Mouse (Mus musculus): Measurements from ENCODE around the gene Osbpl9. TPM values are rescaled to one million over a fixed set of nuclear protein-coding genes. Genes with fewer than 3 reads are reported as not detected.

Gene Osbpl9
- polyA plus RNA-seq, 1 experiment from 2014 or later = 55.1 TPM

DNA sequence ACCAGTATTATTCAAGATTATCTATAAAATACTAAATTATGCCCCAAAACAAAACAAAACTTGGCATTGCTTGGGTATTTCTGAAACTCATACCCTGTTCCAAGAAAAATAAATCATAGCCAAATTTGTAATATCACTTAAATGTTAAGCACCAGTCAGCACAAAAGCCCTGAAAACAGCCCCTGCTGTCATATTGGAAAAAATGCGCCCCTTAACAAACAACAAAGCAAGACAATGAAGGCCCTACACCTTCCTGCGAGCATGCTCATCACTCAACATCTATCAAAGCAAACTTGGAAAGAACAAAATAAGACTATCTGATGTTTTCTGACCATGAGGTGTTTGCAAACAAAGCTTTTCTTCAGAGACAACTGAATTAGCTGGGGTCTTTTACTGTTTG is 91.1 kb downstream of the Osbpl9 start:
- WGBS = 76% methylated on average over 2 of the region's 2 CpGs
- no peak overlapping the region for H3K4me2 ChIP-seq
- 0 out of 2 replicates have a peak, but pooled peaks cover 6% of the 10 kb centered on the region for H3K4me1 ChIP-seq
- no peaks in the 10 kb centered on the region for H3K9me3 ChIP-seq
- no peak overlapping the region for H3K27ac ChIP-seq
- no peak for ATAC-seq (ENCODE audit: insufficient read depth, low FRiP score, low read depth)
- H3K4me3 ChIP-seq (replicated peaks) = no peak overlapping the region
- no peaks in the 10 kb centered on the region for H3K27me3 ChIP-seq (replicated peaks)
- no peaks in the 10 kb centered on the region for H3K36me3 ChIP-seq
- no peak overlapping the region for H3K9ac ChIP-seq

DNA sequence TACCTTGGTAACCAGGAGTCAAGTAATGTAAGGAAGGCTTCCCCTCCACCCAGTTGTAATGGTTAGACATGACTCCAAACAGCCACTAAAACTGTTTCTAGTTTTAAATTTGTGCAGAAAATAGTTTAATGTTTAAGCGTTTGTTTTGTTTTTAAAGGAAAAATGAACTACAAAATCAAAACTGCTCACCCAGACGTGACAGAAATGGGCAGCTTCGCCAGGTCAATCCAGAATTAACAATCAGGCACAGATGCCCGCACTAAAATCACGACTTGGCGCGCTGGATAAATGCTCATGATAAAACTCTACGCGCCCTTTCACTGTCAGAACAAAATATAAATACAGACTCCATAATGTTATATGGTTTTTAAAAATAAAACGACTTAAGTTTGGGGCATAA is 92.4 kb downstream of the Osbpl9 start:
- Histone ChIP-seq H3K27me3 (replicated peaks) (no peaks in the 10 kb centered on the region), H3K9me3 (no peaks in the 10 kb centered on the region), H3K4me2 (no peak overlapping the region), H3K27ac (no peak overlapping the region), H3K36me3 (no peaks in the 10 kb centered on the region), H3K4me1 (0 out of 2 replicates have a peak, but pooled peaks cover 3% of the 10 kb centered on the region), H3K4me3 (replicated peaks) (no peak overlapping the region), H3K9ac (no peak overlapping the region)
- 91% methylated on average over 10 of the region's 10 CpGs for WGBS
- no peak for ATAC-seq (ENCODE audit: insufficient read depth, low FRiP score, low read depth)

DNA sequence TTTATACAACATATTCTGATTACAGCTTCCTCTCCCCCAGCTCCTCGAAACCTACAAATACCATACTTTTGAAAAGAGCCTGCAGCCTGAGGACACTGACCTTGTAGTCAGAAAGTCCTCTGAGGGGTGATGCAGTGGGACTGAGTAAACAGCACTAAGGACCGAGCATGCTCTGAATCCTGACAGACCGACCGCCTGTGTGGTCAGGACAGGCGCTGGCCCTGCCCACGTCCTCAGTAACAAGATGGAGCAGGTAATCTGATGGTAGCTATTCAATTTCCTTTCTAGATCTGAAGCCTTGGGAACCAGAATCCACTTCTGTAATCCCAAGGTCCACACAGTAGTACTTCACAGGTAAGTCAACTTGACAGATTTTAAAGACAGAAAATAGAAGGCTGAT is 93.1 kb downstream of the Osbpl9 start:
- no peaks in the 10 kb centered on the region for H3K9me3 ChIP-seq
- H3K4me3 ChIP-seq (replicated peaks) = no peak overlapping the region
- 0 out of 2 replicates have a peak, but pooled peaks cover 3% of the 10 kb centered on the region for H3K4me1 ChIP-seq
- no peaks in the 10 kb centered on the region for H3K36me3 ChIP-seq
- H3K27me3 ChIP-seq (replicated peaks) = no peaks in the 10 kb centered on the region
- no peak overlapping the region for H3K9ac ChIP-seq
- ATAC-seq (ENCODE audit: insufficient read depth, low FRiP score, low read depth) = no peak
- no peak overlapping the region for H3K4me2 ChIP-seq
- H3K27ac ChIP-seq = no peak overlapping the region
- 69% methylated on average over 6 of the region's 6 CpGs for WGBS

DNA sequence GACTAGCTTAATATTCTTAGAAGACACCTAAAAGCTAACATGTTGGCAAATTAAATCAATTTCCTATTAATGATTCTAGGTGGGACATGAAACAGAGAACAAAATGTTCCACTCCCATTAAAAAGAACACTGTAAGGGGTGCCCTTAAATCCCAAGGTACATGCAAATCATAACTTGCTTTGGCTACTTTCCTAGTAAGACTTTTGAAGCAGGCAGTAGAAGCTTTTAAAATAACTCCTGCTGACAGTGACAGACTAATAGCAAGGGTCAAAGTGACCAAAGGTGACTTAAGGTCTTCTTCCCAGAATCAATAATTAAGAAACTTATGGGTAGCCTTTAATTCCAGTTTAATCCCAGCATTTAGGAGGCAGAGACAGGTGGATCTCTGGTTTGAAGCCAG is 95.5 kb downstream of the Osbpl9 start:
- Histone ChIP-seq H3K9ac (no peak overlapping the region), H3K4me1 (no peaks in the 10 kb centered on the region), H3K9me3 (no peaks in the 10 kb centered on the region), H3K27ac (no peak overlapping the region), H3K4me3 (replicated peaks) (no peak overlapping the region), H3K36me3 (no peaks in the 10 kb centered on the region), H3K4me2 (no peak overlapping the region), H3K27me3 (replicated peaks) (no peaks in the 10 kb centered on the region)
- no peak for ATAC-seq (ENCODE audit: insufficient read depth, low FRiP score, low read depth)

DNA sequence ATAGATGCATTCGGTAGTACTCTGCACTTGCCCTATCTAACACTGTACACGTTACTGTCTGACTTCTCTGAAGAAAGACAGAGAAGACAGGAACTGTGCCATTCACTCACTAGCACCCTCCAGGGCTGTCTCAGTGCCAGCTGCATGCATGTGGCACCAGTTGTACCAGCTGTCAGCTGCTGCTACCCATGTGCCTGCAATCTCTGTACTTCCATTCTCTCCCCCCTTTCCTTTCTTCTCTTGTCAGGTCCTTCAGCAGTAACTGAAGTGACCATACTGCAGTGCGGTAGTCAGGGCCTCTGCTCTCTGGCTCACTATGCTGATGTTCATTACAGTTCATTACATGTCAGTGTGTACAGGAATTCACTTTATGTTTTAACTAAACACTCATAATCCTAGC is 96.0 kb downstream of the Osbpl9 start:
- ATAC-seq (ENCODE audit: insufficient read depth, low FRiP score, low read depth) = no peak

DNA sequence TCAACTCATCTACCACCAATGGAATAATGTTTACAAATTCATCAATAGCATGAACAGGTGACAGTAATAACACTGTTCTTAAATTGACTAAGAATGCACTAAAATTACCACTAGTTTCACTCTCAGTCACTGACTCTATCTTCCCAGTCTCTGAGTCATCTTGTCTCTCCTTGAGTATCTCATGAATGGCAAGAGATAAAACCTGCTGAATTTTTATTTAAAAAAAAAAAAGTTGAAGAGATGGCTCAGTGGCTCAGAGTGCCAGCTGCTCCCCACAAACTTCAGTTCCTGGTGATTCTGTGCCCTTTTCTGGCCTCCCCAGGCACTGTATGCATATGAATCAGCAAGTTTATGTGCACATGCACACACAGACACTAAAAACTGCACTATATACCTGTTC is 96.8 kb downstream of the Osbpl9 start:
- H3K27ac ChIP-seq = no peak overlapping the region
- H3K9ac ChIP-seq = no peak overlapping the region
- H3K9me3 ChIP-seq = no peaks in the 10 kb centered on the region
- H3K36me3 ChIP-seq = no peaks in the 10 kb centered on the region
- no peak overlapping the region for H3K4me3 ChIP-seq (replicated peaks)
- no peaks in the 10 kb centered on the region for H3K27me3 ChIP-seq (replicated peaks)
- no peak overlapping the region for H3K4me2 ChIP-seq
- H3K4me1 ChIP-seq = no peaks in the 10 kb centered on the region
- no peak for ATAC-seq (ENCODE audit: insufficient read depth, low FRiP score, low read depth)

More for the DNA sequence above, 96.0 kb downstream of the Osbpl9 start:
- Histone ChIP-seq H3K27me3 (replicated peaks) (no peaks in the 10 kb centered on the region), H3K9me3 (no peaks in the 10 kb centered on the region), H3K4me1 (no peaks in the 10 kb centered on the region), H3K4me3 (replicated peaks) (no peak overlapping the region), H3K36me3 (no peaks in the 10 kb centered on the region), H3K4me2 (no peak overlapping the region), H3K27ac (no peak overlapping the region), H3K9ac (no peak overlapping the region)
- WGBS = 71% methylated on average over 3 of the region's 3 CpGs

DNA sequence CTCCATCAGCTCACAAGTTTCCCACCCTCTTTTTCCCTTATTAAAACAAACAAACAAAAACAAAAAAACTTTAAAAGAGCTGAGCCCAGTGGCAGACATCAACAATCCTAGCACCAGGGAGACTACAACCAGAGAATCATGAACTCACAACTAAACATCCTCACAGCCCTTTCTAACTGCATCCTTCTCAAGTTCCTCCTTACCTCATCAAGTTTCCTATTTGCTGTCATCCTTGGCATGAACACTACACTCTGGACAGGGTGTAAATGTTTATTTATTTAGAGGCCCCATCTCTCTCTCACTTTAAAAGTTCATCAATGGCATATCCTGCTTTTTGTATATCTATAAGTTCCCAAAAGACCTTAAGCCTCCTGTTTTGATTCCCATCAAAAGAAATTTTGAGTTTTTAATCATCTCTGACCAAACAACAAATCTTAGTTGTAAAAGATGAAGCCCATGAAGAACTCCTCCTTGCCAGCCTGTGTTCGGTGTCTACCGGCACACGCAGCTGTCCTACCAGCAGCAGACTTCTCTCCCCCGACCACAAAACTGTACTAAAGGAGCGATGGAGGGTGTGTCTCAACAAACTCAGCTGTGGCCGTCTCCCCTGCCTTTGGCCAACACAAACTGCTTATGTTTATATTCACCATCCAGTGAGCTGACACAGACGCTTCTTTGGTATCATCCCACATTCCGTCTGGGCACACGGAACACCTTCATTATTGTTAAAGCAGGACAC is 98.8 kb downstream of the Osbpl9 start:
- H3K27me3 ChIP-seq (replicated peaks) = no peaks in the 10 kb centered on the region
- H3K4me2 ChIP-seq = no peak overlapping the region
- no peak overlapping the region for H3K9ac ChIP-seq
- no peaks in the 10 kb centered on the region for H3K9me3 ChIP-seq
- ATAC-seq (ENCODE audit: insufficient read depth, low FRiP score, low read depth) = no peak
- WGBS = 47% methylated on average over 9 of the region's 9 CpGs
- H3K4me1 ChIP-seq = no peaks in the 10 kb centered on the region
- no peak overlapping the region; the same call in 1 of the 2 replicates for H3K27ac ChIP-seq
- no peak overlapping the region for H3K4me3 ChIP-seq (replicated peaks)
- no peaks in the 10 kb centered on the region for H3K36me3 ChIP-seq

DNA sequence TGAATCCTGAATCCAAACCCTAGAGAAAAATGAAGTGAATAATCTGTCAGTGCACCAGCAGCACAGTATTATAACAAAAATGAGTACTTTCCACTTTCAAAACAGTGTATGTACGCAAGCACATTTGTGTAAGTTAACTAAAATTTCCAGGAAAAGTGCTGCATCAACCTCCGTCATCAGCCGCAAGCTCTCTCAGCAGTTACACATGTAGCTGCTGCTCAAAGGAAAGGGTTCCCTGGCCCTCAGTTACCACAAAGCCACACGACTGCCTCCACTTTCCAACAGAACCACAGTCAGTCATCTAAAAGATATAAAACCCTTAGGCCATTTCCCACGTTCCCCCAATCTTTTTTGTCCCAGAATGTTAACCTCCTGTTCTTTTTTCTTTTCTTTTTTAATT is 99.5 kb downstream of the Osbpl9 start:
- no peaks in the 10 kb centered on the region for H3K4me1 ChIP-seq
- H3K9ac ChIP-seq = no peak overlapping the region
- no peak overlapping the region for H3K27ac ChIP-seq
- H3K4me2 ChIP-seq = no peak overlapping the region
- no peaks in the 10 kb centered on the region for H3K27me3 ChIP-seq (replicated peaks)
- no peaks in the 10 kb centered on the region for H3K9me3 ChIP-seq
- WGBS = 82% methylated on average over 5 of the region's 5 CpGs
- H3K4me3 ChIP-seq (replicated peaks) = no peak overlapping the region
- H3K36me3 ChIP-seq = no peaks in the 10 kb centered on the region
- ATAC-seq (ENCODE audit: insufficient read depth, low FRiP score, low read depth) = no peak

DNA sequence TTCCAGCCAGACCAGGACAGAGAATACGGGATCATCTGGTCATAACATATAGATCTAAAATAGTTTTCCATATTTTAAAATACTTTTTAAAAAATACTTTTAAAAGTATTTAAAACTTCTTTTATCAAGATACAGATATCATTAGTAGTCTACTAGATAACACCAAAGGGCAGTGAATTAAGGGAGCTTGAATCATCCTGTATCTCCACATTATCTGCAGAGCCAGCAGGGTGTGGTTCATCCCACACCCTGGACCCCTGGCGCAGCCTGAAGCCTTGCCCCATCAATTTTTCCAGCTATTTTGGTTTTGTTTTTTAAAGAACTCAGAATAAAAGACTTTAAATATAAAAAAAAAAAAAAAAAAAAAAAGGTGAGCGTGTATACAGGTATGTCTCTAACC is 103.2 kb downstream of the Osbpl9 start:
- no peak overlapping the region for H3K4me3 ChIP-seq (replicated peaks)
- WGBS = 94% methylated on average over 3 of the region's 3 CpGs
- H3K9ac ChIP-seq = no peak overlapping the region
- no peaks in the 10 kb centered on the region for H3K9me3 ChIP-seq
- no peak overlapping the region for H3K4me2 ChIP-seq
- no peak for ATAC-seq (ENCODE audit: insufficient read depth, low FRiP score, low read depth)
- H3K27me3 ChIP-seq (replicated peaks) = no peaks in the 10 kb centered on the region
- H3K4me1 ChIP-seq = no peaks in the 10 kb centered on the region
- 0 out of 2 replicates have a peak, but pooled peaks cover 4% of the 10 kb centered on the region for H3K36me3 ChIP-seq
- H3K27ac ChIP-seq = no peak overlapping the region

DNA sequence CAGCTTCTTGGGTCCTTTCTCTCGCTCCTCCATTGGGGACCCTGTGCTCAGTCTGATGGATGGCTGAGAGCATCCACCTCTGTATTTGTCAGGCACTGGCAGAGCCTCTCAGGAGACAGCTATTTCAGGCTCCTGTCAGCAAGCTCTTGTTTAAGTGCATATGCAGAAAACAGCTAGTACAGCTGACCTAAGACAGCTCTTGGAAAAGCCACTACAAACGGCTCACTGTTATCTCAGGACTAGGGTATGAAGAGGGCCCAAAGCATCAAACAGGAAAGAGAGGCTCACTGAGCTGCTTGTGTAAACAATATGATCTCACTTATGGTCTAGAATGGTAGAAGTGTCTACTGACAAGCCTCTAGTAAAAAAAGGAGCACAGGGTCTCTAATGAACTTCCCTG is 107.8 kb downstream of the Osbpl9 start:
- no peak overlapping the region for H3K27ac ChIP-seq
- no peak overlapping the region for H3K9ac ChIP-seq
- H3K27me3 ChIP-seq (replicated peaks) = no peaks in the 10 kb centered on the region
- H3K9me3 ChIP-seq = no peaks in the 10 kb centered on the region
- no peak for ATAC-seq (ENCODE audit: insufficient read depth, low FRiP score, low read depth)
- H3K36me3 ChIP-seq = 0 out of 2 replicates have a peak, but pooled peaks cover 4% of the 10 kb centered on the region
- no peak overlapping the region for H3K4me2 ChIP-seq
- H3K4me1 ChIP-seq = no peaks in the 10 kb centered on the region
- WGBS = 45% methylated on average over 2 of the region's 2 CpGs
- H3K4me3 ChIP-seq (replicated peaks) = no peak overlapping the region

DNA sequence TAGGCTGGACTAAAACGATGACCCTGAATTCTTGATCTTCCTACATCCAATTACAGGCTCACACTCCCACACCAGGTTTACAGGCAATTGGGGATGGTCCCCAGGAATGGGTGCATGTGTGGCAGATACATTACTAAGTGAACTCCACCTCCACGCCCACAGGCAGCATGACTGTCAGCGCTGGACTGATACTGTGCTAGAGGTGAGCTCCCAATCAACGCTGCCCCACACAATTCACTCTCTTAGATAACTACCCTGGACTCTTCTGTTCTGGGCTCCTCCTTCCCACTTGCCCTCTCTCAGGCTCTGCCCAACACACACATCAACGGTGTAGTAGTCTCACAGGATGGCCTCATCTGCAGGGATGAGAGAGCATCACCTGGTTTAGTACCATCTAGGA is 109.7 kb downstream of the Osbpl9 start:
- no peak for ATAC-seq (ENCODE audit: insufficient read depth, low FRiP score, low read depth)
- 89% methylated on average over 5 of the region's 5 CpGs for WGBS
- H3K36me3 ChIP-seq = 0 out of 2 replicates have a peak, but pooled peaks cover 4% of the 10 kb centered on the region
- no peak overlapping the region for H3K4me3 ChIP-seq (replicated peaks)
- H3K27me3 ChIP-seq (replicated peaks) = no peaks in the 10 kb centered on the region
- no peak overlapping the region for H3K4me2 ChIP-seq
- H3K9ac ChIP-seq = no peak overlapping the region
- H3K9me3 ChIP-seq = no peaks in the 10 kb centered on the region
- no peak overlapping the region for H3K27ac ChIP-seq
- no peaks in the 10 kb centered on the region for H3K4me1 ChIP-seq

DNA sequence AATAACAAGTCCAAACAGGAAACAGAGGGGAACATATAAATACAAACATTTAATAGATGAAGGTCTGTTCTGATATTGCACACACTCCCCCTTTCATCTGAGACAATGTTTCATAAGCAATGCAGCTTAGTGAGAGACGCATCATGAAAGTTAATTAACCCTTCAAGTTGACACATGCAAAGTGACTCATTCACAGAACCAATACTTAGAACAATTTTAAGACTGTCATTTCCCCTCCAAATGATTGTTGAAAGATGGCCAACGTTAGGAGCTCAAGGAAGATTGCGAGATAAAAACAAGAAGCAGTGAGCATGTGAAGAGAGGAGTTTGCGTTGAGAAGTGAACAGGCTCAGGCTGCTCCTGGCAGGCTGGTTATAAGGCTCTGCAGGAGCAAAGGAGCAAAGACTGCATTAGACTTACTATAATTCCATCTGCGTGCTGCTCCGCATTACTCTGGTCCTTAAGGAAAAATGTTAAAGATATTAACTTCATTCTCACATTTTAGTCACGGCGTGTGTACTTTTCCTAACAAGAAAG is 110.8 kb downstream of the Osbpl9 start:
- no peaks in the 10 kb centered on the region for H3K36me3 ChIP-seq
- no peak overlapping the region for H3K4me2 ChIP-seq
- H3K27ac ChIP-seq = no peak overlapping the region
- no peak overlapping the region for H3K4me3 ChIP-seq (replicated peaks)
- no peak for ATAC-seq (ENCODE audit: insufficient read depth, low FRiP score, low read depth)
- 76% methylated on average over 8 of the region's 8 CpGs for WGBS
- H3K9me3 ChIP-seq = no peaks in the 10 kb centered on the region
- H3K27me3 ChIP-seq (replicated peaks) = no peaks in the 10 kb centered on the region
- H3K4me1 ChIP-seq = no peaks in the 10 kb centered on the region
- H3K9ac ChIP-seq = no peak overlapping the region

Measured in stomach, embryonic 15.5 days (tissue).